Mouse (Mus musculus) spleen, postnatal 36 days (tissue): ENCODE measurements around the gene Borcs6.
"Not testable (repeated sequence)": the region's sequence is repeated elsewhere in the genome, so short reads cannot be mapped to it uniquely, and the experiment has no call there.

Experiments
- DNase-seq, 2 experiments: peaks; one replicate each; pipeline ENCODE4 v3.0.0; 2022; ENCODE audit warnings: low spot score in 2 of 2, mixed read lengths in 1 of 2

Gene Borcs6

DNA sequence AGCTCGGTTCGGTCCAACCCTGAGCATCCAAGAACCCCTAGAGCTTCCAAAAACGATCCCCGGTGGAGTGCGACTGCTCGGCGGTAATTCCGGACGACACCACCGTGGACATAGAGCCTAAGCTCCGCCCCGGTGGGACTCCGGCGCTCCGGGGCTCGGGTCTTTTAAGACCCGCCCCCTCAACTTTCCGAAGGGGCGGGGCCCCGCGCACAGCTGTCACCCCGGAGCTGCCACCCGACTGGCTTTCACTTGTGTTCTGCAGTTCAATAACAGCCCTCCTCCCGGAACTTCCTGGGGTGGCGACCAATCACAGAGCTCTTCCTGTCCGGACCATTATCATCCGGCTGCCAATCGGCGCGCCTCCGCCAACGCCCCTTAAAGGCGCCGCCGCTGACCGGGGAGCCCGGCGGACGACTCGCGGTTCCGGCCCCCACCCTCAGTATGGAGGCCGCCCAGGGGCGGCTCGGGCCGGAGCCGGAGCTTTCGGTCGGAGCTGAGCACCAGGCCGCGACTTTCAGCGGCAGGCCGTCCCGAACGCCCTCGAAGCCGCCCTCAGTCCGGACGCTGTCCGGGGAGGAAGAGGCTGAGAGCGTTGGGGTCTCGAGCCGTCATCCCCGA is at the start of gene Borcs6:
Gene Borcs6, plus strand, starts transcription at position 361 of the 618 bp plus-strand sequence.
- peak; percentile 98 for DNase-seq

DNA sequence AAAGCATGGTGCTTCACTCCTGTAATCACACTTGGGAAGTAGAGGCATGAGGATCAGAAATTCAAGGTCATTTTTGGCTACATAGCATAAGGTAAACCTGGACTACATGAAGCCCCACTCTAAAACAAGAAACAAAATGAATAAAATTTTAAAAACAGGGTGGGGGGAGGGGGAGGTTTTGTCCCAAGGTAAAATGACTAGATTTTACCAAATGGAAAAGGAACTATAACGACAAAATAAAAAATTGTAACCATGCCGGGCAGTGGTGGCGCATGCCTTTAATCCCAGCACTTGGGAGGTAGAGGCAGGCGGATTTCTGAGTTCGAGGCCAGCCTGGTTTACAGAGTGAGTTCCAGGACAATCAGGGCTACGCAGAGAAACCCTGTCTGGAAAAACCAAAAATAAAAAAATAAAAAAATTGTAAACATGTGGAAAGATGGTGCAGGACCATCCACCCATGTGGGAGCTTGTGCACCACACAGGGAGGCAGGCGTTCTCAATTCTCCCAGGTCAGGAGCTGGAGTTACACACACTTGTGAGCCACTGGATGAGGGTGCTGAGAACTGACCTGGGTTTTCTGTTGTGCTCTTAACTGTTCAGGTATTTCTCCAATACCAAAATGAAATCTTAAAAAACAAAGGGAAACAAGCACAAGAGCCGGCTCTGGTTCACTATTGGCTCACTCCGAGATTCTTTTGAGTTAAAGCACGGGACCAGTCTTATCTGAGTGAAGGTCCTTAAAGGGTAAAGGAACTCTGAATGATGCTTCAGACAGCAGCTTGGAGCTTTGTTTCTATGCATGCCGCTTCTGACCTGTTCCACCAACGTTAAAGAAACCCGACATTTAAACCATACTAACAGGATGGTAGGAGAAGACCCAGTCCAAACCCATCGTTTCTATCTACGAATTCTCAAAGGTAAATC is 48.9 kb upstream of the Borcs6 start:
- no peak for DNase-seq

DNA sequence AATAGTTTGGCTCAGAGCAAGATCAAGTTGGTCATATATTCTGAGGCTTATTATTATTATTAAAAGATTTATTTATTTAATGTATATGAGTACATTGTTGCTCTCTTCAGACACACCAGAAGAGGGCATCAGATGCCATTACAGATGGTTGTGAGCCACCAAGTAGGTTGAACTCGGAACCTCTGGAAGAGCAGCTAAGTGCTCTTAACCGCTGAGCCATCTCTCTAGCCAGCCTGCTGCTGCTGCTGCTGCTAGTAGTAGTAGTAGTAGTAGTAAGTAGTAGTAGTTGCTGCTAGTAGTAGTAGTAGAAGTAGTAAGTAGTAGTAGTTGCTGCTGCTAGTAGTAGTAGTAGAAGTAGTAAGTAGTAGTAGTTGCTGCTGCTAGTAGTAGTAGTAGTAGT is 48.1 kb upstream of the Borcs6 start:
- not testable (repeated sequence) for DNase-seq

DNA sequence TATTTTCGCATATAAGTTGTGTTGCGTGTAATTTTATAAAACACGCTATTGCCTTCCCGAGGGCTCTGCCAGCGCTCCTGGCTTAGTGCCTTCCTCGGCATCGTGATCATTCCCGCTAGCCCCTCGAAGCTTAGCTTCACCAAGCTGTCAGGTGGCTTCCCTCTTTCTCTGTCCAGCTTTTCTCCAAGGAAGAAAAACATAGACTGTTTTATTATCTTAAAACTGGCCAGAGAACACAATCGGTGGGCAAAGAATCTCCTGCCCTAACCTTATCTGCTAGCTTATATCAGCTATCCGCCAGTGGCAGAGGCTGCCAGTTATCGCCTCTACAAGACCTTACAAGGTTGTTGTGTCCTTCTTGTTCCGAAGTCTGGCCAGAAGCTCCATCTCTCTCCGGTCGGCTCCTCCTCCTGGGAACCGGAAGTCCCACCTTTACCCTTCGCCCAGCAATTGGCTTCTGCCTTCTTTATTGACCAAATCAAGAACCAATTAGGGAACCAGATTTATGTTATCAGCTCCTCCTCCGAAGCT is 47.4 kb upstream of the Borcs6 start:
- DNase-seq = peak; percentile 91 to 92

DNA sequence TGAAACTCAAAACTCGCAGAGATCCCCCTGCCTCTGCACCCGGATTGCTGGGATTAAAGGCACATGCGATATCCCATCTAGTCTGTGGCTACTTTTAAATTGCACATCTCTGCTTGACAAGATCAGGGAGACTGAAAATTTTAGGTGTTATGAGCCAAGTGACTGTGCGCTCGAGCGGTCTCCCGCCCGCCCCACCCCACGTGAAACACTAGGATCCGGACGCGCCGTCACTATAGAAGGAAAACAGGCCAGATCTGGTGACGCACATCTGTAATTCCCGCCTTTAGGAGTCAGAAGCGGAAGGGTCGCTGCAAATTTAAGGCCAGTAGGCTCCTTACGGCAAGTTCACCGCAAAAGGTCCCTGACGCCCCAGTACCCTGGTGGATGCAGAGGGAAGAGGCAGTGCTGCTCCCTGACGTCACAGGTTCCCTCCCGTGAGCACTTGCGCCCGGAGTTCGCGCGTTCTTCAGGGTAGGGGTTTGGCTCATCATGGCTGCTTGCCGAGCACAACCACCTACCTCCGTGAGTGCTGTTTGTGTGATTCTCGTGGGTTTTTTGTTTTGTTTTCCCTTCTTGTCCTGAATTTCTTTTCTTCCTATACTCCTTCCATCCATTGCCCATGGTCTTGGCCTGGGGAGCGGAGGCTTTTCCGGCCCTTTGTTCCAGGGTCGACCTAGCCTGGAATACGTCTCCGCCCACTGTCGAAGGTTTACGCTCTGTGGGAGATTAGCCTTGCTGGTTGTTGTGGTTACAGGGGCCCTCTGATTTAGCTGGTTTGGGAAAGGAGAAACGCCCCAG is 43.7 kb upstream of the Borcs6 start, which contains the start of gene Ctc1:
Gene Ctc1, plus strand, starts transcription at position 268 of the 798 bp plus-strand sequence.
- peak; percentile 90 to 93 for DNase-seq

DNA sequence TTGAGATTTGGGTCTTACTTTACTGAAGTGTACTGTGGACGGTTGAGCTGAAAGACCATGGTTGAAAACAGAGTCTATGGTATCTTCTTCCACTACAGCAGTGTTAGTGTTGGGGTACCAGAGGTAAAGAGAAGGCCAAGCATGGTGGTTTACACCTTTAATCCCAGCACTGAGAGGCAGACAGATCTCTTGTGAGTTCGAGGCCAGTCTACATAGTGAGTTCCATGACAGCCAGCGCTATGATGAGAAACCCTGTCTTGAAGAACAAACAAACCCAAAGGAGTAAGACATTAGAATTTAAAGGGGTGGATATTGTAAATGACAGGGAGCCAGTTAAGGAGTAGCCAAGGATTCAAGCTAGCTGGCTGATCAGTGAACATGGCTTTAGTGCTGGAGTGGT is 42.8 kb upstream of the Borcs6 start:
- no peak for DNase-seq

DNA sequence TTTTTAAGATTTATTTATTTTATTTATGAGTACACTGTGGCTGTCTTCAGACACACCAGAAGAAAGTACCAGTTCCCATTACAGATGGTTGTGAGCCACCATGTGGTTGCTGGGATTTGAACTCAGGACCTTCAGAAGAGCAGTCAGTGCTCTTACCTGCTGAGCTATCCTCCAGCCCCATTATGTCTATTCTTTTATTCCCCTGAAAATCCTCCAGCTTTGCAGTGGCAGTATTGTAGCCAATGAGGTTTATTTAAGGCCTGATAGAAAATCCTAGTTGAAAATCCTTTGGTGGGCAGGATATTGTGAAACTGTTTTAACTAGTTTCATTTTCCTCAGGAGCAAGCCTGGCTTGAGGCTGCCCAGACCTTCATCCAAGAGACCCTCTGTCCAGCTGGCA is 38.8 kb upstream of the Borcs6 start:
- DNase-seq = peak in 1 of 2 experiments; percentile 0

DNA sequence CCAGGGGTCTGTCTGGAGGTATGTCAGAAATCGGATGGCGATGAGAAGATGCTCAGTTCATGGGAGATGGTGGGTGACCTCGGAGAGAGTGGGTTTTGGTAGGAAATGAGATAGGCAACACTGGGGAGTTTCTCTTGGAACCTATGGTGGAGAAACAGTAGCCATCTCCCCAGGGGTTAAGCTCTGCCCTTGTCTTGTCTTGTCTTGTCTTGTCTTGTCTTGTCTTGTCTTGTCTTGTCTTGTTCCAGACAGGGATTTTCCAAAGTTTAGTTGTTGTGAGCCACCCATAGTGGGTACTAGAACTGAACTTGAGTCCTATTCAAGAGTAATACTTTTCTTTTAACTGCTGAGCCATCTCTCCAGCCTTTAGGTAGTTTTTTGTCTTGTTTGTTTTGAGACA is 33.0 kb upstream of the Borcs6 start:
- DNase-seq = no peak

DNA sequence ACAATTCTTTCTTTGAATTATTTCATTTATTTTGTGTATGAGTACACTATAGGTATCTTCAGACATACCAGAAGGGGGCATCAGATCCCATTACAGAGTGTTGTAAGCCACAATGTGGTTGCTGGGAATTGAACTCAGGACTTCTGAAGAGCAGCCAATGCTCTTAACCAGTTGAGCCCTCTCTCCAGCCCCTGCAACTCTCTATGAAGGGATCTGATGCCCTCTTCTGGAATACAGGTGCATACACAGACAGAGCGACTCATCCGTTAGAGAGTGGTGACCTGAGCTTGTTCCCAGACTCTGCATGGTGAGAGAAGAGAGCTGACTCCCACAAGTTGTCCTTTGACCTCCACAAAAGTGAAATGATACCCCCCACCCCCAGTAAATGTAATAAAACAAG is 30.7 kb upstream of the Borcs6 start:
- DNase-seq = no peak

DNA sequence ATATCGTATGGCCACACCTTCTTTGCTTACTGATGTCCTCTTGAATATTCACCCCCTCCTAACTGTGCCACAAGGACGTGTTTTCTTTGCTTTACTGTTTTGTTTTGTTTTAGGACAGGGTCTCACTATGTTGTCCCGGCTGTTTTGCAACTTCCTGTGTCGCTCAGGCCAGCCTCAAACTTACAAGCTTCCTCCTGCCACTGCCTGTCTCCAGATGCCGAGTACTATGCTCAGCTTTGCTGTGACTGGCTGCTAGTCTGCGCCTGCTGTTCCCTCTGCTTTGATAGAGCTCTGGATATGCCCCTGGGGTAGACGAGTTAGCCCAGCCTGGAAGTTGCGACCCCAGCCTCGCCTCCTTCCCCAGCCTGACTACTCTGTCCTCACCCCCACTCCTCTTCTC is 26.0 kb upstream of the Borcs6 start:
- DNase-seq = no peak

DNA sequence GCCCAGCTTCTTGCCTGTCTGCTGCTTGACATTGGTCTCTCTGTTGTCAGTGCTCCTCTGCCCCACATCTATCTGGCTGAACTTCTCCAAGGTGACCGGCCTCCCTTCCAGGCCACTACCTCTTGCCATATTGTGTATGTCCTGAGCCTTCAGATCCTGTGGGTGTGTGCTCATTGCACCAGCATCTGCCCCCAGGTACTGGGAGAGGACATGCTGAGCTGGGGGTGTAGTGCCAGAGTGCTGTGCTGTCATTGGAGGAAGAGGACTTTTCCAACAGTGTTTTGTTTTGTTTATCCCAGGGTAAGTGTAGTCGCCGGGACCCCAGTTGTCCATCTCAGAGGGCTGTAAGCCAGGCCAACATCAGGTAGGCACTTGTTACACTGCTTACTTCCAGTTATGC is 24.9 kb upstream of the Borcs6 start:
- no peak for DNase-seq

DNA sequence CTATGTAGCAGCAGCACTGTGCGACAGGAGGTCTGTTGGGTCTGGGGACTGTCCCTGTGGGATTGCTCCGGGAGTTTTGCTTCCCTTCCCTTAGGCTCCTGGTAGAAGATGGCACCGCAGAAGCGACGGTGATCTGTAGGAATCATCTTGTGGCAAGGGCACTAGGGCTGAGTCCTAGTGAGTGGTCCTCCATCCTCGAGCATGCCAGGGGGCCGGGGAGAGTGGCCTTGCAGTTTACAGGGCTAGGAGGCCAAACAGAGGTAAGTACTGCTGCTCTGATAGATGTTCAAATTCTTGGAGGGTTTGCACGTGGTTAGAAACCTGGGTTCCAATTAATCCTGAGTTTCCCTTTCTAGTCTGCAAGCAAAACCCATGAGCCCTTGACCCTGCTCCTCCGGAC is 24.1 kb upstream of the Borcs6 start:
- DNase-seq = no peak

DNA sequence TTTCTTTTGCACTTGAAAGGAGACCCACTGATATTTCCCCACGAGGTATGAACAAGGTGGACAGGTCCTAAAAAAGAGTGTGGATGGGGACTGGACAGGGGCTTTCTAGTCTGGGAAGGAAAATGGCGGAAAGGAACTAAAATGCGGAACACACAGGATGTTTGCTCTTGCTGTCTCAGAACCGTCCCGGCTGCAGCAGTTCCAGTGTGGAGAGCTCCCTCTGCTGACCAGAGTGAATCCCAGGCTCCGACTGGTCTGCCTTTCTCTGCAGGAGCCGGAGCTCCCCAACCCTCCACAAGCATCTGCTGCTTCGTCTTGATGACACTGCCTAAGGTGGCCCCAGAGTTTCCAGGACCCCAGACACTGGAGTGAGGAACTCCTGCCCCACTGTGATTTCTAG is 23.7 kb upstream of the Borcs6 start:
- peak; percentile 85 to 86 for DNase-seq

DNA sequence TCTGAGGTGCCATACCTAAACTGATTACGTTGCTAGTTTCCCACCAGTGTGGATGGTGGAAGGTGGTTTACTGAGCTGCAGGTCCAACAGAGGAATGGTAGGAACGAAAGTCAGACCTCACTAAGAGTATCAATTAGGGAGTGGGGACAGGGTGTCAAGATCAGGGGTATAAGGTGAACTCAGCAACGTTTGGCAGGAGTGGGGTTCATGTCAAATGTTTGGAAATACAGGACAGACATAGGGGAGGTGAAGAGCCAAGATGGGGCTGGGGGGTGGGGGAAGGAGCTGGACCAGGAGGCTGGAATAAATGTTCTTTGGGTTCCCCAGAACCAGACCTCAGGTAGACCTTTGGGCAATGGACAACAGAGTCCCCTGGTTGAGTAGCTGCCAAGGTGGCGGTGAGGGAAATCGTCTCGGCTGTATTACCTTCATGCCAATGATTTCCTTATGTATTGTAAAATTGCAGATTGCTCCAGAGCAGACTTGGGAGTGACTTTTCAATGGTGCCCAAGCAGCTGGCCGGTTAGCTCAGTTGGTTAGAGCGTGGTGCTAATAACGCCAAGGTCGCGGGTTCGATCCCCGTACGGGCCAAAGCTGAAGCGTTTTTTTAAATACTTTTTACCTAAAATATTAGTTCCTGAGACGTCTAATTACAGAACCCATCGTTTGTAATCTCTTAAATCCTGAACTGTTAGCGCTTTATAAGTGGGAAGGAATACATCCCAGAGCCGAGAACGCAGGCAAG is 22.9 kb upstream of the Borcs6 start:
- DNase-seq = peak; percentile 82 to 87

DNA sequence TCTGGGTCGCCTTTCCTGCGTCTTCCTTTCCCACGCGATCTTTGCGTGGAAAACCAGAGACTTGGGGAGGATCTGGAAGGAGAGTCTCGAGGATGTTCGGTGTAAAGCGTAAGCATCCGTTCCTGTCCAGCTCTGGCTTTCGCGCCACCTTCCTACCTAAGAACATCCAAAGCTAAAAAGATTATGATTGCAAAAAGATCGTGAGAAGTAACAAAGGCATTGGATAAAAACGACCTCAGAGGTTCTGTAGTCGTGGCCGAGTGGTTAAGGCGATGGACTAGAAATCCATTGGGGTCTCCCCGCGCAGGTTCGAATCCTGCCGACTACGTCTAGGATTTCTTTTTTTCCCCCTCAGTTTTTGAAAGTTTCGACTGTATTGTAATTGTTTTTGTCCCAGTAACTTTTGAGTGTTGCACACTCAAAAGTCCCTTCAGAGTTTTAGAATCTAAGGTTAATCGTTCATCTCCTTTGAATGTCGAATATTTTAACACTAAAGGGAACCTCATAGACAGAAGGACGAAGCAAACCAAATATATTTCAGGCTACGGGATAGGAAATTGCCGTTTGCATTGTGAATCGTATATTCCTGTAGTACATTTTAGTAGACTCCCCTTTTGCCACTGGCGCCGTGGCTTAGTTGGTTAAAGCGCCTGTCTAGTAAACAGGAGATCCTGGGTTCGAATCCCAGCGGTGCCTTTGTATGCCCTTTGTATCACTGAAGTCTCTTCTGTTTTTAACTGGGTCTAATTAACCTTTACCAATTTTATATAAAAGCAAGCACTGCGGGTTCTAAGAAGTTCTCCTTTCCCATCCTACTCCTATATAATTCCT is 22.1 kb upstream of the Borcs6 start:
- peak; percentile 81 to 87 for DNase-seq

DNA sequence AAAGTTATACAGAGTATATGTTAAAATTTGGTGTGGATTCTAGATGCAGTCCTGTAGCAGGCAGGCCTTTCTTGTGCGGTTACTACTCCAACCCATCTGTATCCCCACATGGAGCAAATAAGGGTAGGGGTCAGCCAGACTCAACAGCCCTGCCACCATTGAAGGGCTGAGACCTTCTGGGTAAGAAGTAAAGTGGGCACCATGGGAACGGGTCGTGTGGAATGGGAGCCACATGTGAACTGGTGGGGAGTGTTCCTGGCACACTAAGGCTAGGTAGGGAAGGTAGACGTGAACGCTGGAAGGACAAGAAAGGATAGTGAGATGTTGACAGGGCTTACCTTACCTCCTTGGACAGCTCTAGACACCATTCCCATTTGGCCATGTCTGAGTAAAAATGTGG is 21.3 kb upstream of the Borcs6 start:
- DNase-seq = no peak

DNA sequence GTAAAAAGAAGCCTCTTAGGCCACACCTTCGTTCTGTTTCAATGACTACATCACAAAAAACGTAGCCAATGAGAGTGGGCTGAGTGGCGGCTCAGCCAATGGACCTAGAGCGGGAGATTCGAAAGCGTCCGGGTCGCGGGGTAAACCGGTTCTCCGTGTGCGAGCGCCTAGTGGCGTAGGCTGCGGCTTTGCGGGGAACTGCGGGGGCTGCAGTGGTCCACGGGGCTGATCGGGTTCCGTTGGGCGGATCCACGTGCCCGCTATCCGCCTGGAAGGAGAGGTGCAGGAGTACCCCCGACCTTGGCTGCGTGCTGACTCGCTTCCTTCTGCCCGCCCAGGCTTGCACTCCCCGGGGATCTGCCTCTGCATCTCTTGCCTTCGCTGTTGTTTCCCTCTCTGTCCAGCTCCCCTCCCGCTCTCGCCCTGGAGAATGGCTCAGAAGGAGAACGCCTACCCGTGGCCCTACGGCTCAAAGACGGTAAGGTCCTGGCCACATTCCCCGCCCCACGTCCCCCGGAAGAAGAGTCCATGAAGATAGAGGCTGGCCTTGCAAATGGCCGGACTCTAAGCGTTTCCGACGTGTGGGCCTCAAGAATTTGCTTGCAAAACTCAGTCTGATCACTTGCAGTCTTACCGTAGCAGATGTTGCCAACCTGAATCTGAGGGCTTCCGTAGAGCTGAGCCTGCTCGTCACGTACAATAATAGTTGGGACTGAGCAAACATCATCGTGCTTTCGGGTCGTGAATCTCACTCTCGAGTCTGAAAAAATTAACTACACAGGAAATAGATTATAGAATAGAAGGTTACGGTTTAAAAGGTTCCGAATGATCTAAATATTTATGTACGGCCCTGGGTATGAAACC is 13.8 kb upstream of the Borcs6 start, which contains the start of gene Aurkb:
Gene Aurkb, plus strand, starts transcription at position 117 of the 864 bp plus-strand sequence.
- DNase-seq = peak; percentile 81 to 87

DNA sequence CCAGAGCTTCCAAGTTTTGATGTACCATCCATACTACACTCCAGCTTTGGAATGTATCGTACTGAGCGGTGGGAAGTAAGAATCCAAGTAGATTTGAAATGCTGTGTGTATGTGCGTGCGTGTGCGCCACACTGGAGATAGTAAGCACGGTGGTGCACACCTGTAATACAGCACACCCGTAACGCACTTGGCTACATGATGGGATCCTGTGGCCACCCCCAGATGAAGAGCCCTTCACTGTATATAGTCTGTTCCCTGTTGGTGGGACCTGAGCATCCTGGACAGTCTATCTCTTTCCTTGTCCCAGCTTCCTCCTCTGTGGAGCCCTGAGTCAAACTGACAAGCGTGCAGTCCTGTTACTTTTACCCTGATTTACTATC is 13.1 kb upstream of the Borcs6 start:
- no peak for DNase-seq

DNA sequence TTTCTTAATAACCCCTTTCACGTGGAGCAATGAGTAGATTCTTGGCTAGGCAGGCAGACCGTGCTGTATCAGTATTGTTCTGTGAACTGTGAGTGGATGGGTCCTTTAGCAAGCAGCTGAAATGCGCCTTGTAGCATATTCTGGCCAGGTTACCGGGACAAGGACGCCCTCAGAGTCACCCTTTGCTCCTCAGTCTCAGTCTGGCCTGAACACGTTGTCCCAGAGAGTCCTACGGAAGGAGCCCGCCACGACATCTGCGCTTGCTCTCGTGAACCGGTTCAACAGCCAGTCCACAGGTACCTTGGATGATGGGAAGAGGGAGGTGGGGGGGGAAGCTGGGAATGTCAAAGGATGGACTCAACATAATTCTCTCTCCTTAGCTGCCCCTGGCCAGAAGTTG is 11.9 kb upstream of the Borcs6 start:
- DNase-seq = no peak
